Mouse (Mus musculus): ENCODE data around the gene Dnm1. TPM values are rescaled to one million over a fixed set of nuclear protein-coding genes. Genes with fewer than 3 reads are reported as not detected.
A peak's percentile ranks its signal among the peaks of the same experiment; 100 is the strongest.
"Not testable (repeated sequence)": the region's sequence is repeated elsewhere in the genome, so short reads cannot be mapped to it uniquely, and the experiment has no call there.

Gene Dnm1
- polyA plus RNA-seq, 1 experiment from 2014 or later, result 5.6 TPM

DNA sequence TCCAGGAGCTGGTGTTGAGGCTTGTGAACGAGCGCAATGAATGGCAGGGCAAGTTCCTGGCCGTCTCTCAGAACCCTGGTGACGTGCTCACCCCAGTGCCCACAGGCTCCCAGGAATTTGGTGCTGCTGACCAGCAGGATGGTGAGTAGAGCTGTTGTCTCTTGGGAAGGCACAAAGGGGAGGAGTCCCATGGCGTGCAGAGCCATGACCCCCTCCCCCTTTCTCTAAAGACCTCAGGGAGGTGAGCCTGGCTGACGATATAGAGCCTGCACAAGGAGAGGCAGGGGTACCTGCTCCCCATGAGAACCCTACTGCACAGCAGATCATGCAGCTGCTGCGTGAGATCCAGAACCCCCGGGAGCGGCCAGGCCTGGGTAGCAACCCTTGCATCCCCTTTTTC, 47.0 kb downstream of the Dnm1 start:
- 77% methylated on average over 9 of the region's 9 CpGs for WGBS
- DNase-seq (ENCODE audit: low spot score) (no peak), ATAC-seq (replicated peaks; ENCODE audit: low FRiP score, low read depth) (no peak)
- TF ChIP-seq CTCF (IDR thresholded peaks at IDR 0.05; ENCODE audit: low read depth), result no peak
- H3K4me3 ChIP-seq (replicated peaks; ENCODE audit: low read depth, low read length), result no peak overlapping the region
- H3K27ac ChIP-seq, result no peak overlapping the region
- no peak overlapping the region for H3K4me2 ChIP-seq (ENCODE audit: low read length)
- H3K9ac ChIP-seq (ENCODE audit: low read depth, low read length), result no peak overlapping the region
- no peaks in the 10 kb centered on the region for H3K27me3 ChIP-seq (ENCODE audit: insufficient read depth, low read length)
- no peaks in the 10 kb centered on the region for H3K4me1 ChIP-seq (replicated peaks; ENCODE audit: insufficient read depth, low read length)
- peaks cover 58% of the 10 kb centered on the region for H3K36me3 ChIP-seq (ENCODE audit: insufficient read depth, low read length)
- H3K9me3 ChIP-seq (replicated peaks; ENCODE audit: low read length), result no peaks in the 10 kb centered on the region

DNA sequence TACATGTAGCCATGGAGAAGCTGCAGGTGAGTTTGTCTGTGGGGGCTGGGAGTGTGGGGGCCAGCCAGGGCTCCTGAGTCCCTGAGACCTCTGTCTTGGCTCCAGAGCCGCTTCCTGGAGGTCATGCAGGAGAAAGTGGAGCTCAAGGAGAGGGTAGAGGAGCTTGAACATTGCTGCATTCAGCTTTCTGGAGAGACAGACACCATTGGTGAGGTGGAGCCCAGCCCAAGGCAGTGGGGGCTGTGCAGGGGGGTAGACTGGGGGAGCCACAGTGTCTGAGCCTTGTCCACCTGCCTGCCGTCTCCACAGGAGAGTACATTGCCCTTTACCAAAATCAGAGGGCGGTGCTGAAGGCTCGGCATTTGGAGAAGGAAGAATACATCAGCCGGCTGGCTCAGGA, 47.5 kb downstream of the Dnm1 start:
- H3K9ac ChIP-seq (ENCODE audit: low read depth, low read length), result no peak overlapping the region
- ATAC-seq (replicated peaks; ENCODE audit: low FRiP score, low read depth) (no peak), DNase-seq (ENCODE audit: low spot score) (no peak)
- H3K27ac ChIP-seq, result no peak overlapping the region
- H3K4me1 ChIP-seq (replicated peaks; ENCODE audit: insufficient read depth, low read length), result no peaks in the 10 kb centered on the region
- TF ChIP-seq CTCF (IDR thresholded peaks at IDR 0.05; ENCODE audit: low read depth), result no peak
- H3K9me3 ChIP-seq (replicated peaks; ENCODE audit: low read length), result no peaks in the 10 kb centered on the region
- peaks cover 63% of the 10 kb centered on the region for H3K36me3 ChIP-seq (ENCODE audit: insufficient read depth, low read length)
- H3K27me3 ChIP-seq (ENCODE audit: insufficient read depth, low read length), result no peaks in the 10 kb centered on the region
- no peak overlapping the region for H3K4me2 ChIP-seq (ENCODE audit: low read length)
- WGBS, result 90% methylated on average over 5 of the region's 5 CpGs
- H3K4me3 ChIP-seq (replicated peaks; ENCODE audit: low read depth, low read length), result no peak overlapping the region

DNA sequence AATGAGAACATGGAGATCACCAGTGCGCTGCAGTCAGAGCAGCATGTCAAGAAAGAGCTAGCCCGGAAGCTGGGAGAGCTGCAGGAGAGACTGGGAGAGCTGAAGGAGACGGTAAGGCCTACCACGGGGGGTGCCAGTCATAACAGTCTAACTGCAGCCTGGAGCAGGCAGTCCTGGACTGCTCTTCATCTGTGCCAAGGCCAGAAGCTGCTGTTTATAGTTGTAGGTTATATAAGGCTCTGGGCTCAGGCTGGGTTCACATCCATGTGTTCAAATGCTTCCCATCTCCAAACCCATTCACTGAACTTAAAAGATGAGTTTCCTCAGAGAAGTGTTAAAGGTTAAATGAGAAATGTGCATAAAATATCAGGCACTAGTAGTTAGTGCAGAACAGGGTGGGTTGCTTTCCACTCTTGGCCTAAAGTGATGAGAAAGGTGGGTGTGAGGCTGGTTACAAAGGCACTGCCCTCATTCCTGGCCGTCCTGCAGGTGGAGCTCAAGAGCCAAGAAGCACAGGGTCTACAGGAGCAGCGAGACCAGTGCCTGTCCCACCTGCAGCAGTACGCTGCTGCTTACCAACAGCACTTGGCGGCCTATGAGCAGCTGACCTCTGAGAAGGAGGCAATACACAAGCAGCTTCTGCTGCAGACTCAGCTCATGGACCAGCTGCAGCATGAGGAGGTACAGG, 48.8 kb downstream of the Dnm1 start:
- H3K36me3 ChIP-seq (ENCODE audit: insufficient read depth, low read length), result peaks cover 72% of the 10 kb centered on the region
- 54% methylated on average over 8 of the region's 8 CpGs for WGBS
- no peak overlapping the region for H3K9ac ChIP-seq (ENCODE audit: low read depth, low read length)
- H3K9me3 ChIP-seq (replicated peaks; ENCODE audit: low read length), result no peaks in the 10 kb centered on the region
- no peaks in the 10 kb centered on the region for H3K27me3 ChIP-seq (ENCODE audit: insufficient read depth, low read length)
- H3K4me2 ChIP-seq (ENCODE audit: low read length), result no peak overlapping the region
- peak; percentile 77 for TF ChIP-seq CTCF (IDR thresholded peaks at IDR 0.05; ENCODE audit: low read depth)
- H3K27ac ChIP-seq, result no peak overlapping the region
- no peak overlapping the region for H3K4me3 ChIP-seq (replicated peaks; ENCODE audit: low read depth, low read length)
- ATAC-seq (replicated peaks; ENCODE audit: low FRiP score, low read depth) (peak; percentile 47; the same call in 1 of the 2 replicates), DNase-seq (ENCODE audit: low spot score) (peak; percentile 61)
- no peaks in the 10 kb centered on the region for H3K4me1 ChIP-seq (replicated peaks; ENCODE audit: insufficient read depth, low read length)

GRCm38 (mm10) chr2:32302952-32303351, 50.2 kb downstream of the Dnm1 start:
- 91% methylated on average over 10 of the region's 10 CpGs for WGBS
- Histone ChIP-seq H3K36me3 (ENCODE audit: insufficient read depth, low read length) (peaks cover 85% of the 10 kb centered on the region), H3K4me3 (replicated peaks; ENCODE audit: low read depth, low read length) (no peak overlapping the region), H3K9me3 (replicated peaks; ENCODE audit: low read length) (no peaks in the 10 kb centered on the region), H3K9ac (ENCODE audit: low read depth, low read length) (no peak overlapping the region), H3K4me1 (replicated peaks; ENCODE audit: insufficient read depth, low read length) (no peaks in the 10 kb centered on the region), H3K27ac (no peak overlapping the region), H3K4me2 (ENCODE audit: low read length) (no peak overlapping the region), H3K27me3 (ENCODE audit: insufficient read depth, low read length) (no peaks in the 10 kb centered on the region)
- DNase-seq (ENCODE audit: low spot score) (no peak), ATAC-seq (replicated peaks; ENCODE audit: low FRiP score, low read depth) (no peak)
- peak; percentile 33; the same call in 1 of the 2 replicates for TF ChIP-seq CTCF (IDR thresholded peaks at IDR 0.05; ENCODE audit: low read depth)

DNA sequence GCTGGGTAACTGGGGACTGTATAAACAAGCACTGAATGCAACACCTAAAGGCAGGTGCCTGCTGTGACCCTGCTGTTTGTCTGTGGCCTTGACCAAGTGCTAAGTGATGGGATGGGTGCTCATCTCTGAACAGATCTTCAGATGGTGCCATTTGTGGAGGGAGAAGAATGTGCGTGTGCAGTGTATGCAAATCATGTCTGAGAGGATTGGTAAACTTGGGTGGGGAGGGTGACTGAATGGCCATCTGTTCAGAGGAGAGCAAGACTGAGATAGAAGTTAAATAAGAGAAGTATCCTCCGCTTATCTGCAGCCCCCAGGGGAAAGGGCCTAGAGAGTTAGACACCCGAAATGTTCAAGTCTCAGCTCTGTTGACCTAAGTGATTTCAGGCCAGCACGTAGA, 53.7 kb downstream of the Dnm1 start:
- Histone ChIP-seq H3K36me3 (ENCODE audit: insufficient read depth, low read length) (peaks cover 75% of the 10 kb centered on the region), H3K27ac (no peak overlapping the region), H3K27me3 (ENCODE audit: insufficient read depth, low read length) (no peaks in the 10 kb centered on the region), H3K9ac (ENCODE audit: low read depth, low read length) (no peak overlapping the region), H3K4me1 (replicated peaks; ENCODE audit: insufficient read depth, low read length) (no peaks in the 10 kb centered on the region), H3K4me3 (replicated peaks; ENCODE audit: low read depth, low read length) (no peak overlapping the region), H3K4me2 (ENCODE audit: low read length) (no peak overlapping the region), H3K9me3 (replicated peaks; ENCODE audit: low read length) (no peaks in the 10 kb centered on the region)
- TF ChIP-seq CTCF (IDR thresholded peaks at IDR 0.05; ENCODE audit: low read depth), result no peak
- DNase-seq (ENCODE audit: low spot score) (no peak), ATAC-seq (replicated peaks; ENCODE audit: low FRiP score, low read depth) (no peak)
- WGBS, result 92% methylated on average over 4 of the region's 4 CpGs

GRCm38 (mm10) chr2:32295842-32296241, 57.3 kb downstream of the Dnm1 start:
- 90% methylated on average over 2 of the region's 2 CpGs for WGBS
- H3K9ac ChIP-seq (ENCODE audit: low read depth, low read length); H3K27ac ChIP-seq; DNase-seq (ENCODE audit: low spot score); H3K4me3 ChIP-seq (replicated peaks; ENCODE audit: low read depth, low read length); ATAC-seq (replicated peaks; ENCODE audit: low FRiP score, low read depth); H3K4me2 ChIP-seq (ENCODE audit: low read length); H3K4me1 ChIP-seq (replicated peaks; ENCODE audit: insufficient read depth, low read length); H3K27me3 ChIP-seq (ENCODE audit: insufficient read depth, low read length); H3K9me3 ChIP-seq (replicated peaks; ENCODE audit: low read length): not testable (repeated sequence)
- peaks cover 47% of the 10 kb centered on the region for H3K36me3 ChIP-seq (ENCODE audit: insufficient read depth, low read length)

DNA sequence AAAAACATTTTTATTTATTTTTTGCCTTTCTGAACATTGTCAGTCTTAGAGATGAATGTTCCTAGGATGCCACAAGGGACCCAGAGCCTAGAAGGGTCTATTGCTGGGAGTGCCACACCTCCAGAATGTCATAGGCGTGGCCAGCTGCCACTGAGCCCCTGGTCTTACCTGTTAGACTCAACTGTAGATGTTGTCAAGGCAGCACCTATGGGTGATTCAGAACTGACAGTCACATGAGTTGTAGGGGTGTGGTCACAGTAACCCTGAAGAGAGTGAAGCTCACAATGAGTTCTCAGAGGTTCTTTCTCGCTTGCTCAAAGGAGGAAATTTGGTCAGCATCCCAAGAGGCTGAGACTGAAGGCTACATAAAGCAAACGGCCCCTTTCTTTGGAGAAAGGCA, 57.9 kb downstream of the Dnm1 start:
- Histone ChIP-seq H3K9me3 (replicated peaks; ENCODE audit: low read length) (no peaks in the 10 kb centered on the region), H3K9ac (ENCODE audit: low read depth, low read length) (no peak overlapping the region), H3K27ac (no peak overlapping the region), H3K27me3 (ENCODE audit: insufficient read depth, low read length) (no peaks in the 10 kb centered on the region), H3K4me3 (replicated peaks; ENCODE audit: low read depth, low read length) (no peak overlapping the region), H3K36me3 (ENCODE audit: insufficient read depth, low read length) (peaks cover 44% of the 10 kb centered on the region), H3K4me1 (replicated peaks; ENCODE audit: insufficient read depth, low read length) (no peaks in the 10 kb centered on the region), H3K4me2 (ENCODE audit: low read length) (no peak overlapping the region)
- WGBS, result 91% methylated on average over 3 of the region's 3 CpGs
- no peak for TF ChIP-seq CTCF (IDR thresholded peaks at IDR 0.05; ENCODE audit: low read depth)
- DNase-seq (ENCODE audit: low spot score), result no peak
- ATAC-seq (replicated peaks; ENCODE audit: low FRiP score, low read depth), result no peak

Data from kidney, postnatal 0 days (tissue).